Comparison of ENCODE assay signal across 15 mouse cellular contexts in genomic region chr1:46885231-46885630, GRCm38 (mm10). TPM values are rescaled to one million over a fixed set of nuclear protein-coding genes. Genes with fewer than 3 reads are reported as not detected.
DNase-seq lines count a peak whose midpoint lies in the region; ATAC-seq and TF ChIP-seq lines count a peak whose summit lies in the region.
"Had no signal": no experiment of that assay in that cellular context is flagged by ENCODE, and none has a peak within 500 bp of the region (broad histone marks: within the 10 kb centered on the region; RNA-seq: fewer than 3 reads in every experiment).

No protein-coding gene starts in this region.

- no peaks in the 10 kb centered on the region for H3K79me3 ChIP-seq in C2C12 (ENCODE audit: low read depth)

- H3K9ac ChIP-seq in hindbrain, embryonic 16.5 days (ENCODE audit: low read depth, low read length), result no peak overlapping the region
- H3K9ac ChIP-seq in embryonic facial prominence, embryonic 11.5 days (replicated peaks; ENCODE audit: low read length), result no peak overlapping the region
- H3K9ac ChIP-seq in limb, embryonic 12.5 days (replicated peaks), result no peak overlapping the region
- H3K9ac ChIP-seq: midbrain, embryonic 13.5 days had no signal

- H3K4me2 ChIP-seq in hindbrain, embryonic 16.5 days (ENCODE audit: low read length), result no peak overlapping the region
- no peak overlapping the region for H3K4me2 ChIP-seq in embryonic facial prominence, embryonic 11.5 days (ENCODE audit: low read depth, low read length)
- H3K4me2 ChIP-seq in limb, embryonic 12.5 days, result no peak overlapping the region
- H3K4me2 ChIP-seq: midbrain, embryonic 13.5 days had no signal

- TF ChIP-seq POLR2A in cerebellum, adult 2 months (IDR thresholded peaks at IDR 0.05; ENCODE audit: borderline replicate concordance, insufficient read depth, low read length), result no peak

- H3K4me1 ChIP-seq in hindbrain, embryonic 10.5 days (replicated peaks), result peaks cover 18% of the 10 kb centered on the region; the same call in 1 of the 2 replicates
- no peaks in the 10 kb centered on the region for H3K4me1 ChIP-seq in hindbrain, embryonic 16.5 days (ENCODE audit: control insufficient read depth, insufficient read depth, low read depth, low read length)
- no peaks in the 10 kb centered on the region; the same call in 1 of the 2 replicates for H3K4me1 ChIP-seq in embryonic facial prominence, embryonic 11.5 days (ENCODE audit: control insufficient read depth, insufficient read depth, low read length)
- peaks cover 34% of the 10 kb centered on the region for H3K4me1 ChIP-seq in limb, embryonic 12.5 days (replicated peaks)
- no peaks in the 10 kb centered on the region for H3K4me1 ChIP-seq in cerebellum, adult 2 months (ENCODE audit: control insufficient read depth, insufficient read depth, low read length)

- H3K79me2 ChIP-seq in C2C12 (ENCODE audit: control insufficient read depth, insufficient read depth), result no peaks in the 10 kb centered on the region

- H3K27ac ChIP-seq in hindbrain, embryonic 10.5 days, result no peak overlapping the region
- H3K27ac ChIP-seq in hindbrain, embryonic 16.5 days (ENCODE audit: low read depth, low read length), result no peak overlapping the region
- no peak overlapping the region for H3K27ac ChIP-seq in embryonic facial prominence, embryonic 11.5 days (replicated peaks; ENCODE audit: low read depth, low read length)
- peak overlapping the region; percentile 50; the same call in 1 of the 2 replicates for H3K27ac ChIP-seq in limb, embryonic 12.5 days
- no peak overlapping the region for H3K27ac ChIP-seq in cerebellum, adult 2 months (ENCODE audit: insufficient read depth, low read length)
- H3K27ac ChIP-seq: forebrain, embryonic 10.5 days; midbrain, embryonic 13.5 days had no signal

- TF ChIP-seq CTCF in C2C12 (IDR thresholded peaks at IDR 0.05; ENCODE audit: control insufficient read depth, insufficient read depth, insufficient read length), result no peak
- no peak for TF ChIP-seq CTCF in cerebellum, adult 2 months (IDR thresholded peaks at IDR 0.05; ENCODE audit: borderline replicate concordance, insufficient read depth, low read depth, low read length)

- 16% methylated on average over 3 of the region's 3 CpGs for WGBS in hindbrain, embryonic 10.5 days
- WGBS in hindbrain, embryonic 16.5 days, result 27% methylated on average over 3 of the region's 3 CpGs
- WGBS in embryonic facial prominence, embryonic 11.5 days, result 5% methylated on average over 3 of the region's 3 CpGs
- WGBS in limb, embryonic 12.5 days, result 3% methylated on average over 3 of the region's 3 CpGs
- WGBS in cerebellum, adult 2 months, result 20% methylated on average over 3 of the region's 3 CpGs

- H3K36me3 ChIP-seq in hindbrain, embryonic 10.5 days, result no peaks in the 10 kb centered on the region
- no peaks in the 10 kb centered on the region for H3K36me3 ChIP-seq in hindbrain, embryonic 16.5 days (ENCODE audit: control insufficient read depth, insufficient read depth, low read length)
- no peaks in the 10 kb centered on the region for H3K36me3 ChIP-seq in C2C12 (ENCODE audit: control insufficient read depth, insufficient read depth)
- H3K36me3 ChIP-seq in embryonic facial prominence, embryonic 11.5 days (replicated peaks; ENCODE audit: control insufficient read depth, insufficient read depth, low read depth, low read length), result no peaks in the 10 kb centered on the region
- no peaks in the 10 kb centered on the region for H3K36me3 ChIP-seq in limb, embryonic 12.5 days
- H3K36me3 ChIP-seq: forebrain, embryonic 10.5 days; midbrain, embryonic 13.5 days had no signal

- no peaks in the 10 kb centered on the region for H3K9me3 ChIP-seq in hindbrain, embryonic 10.5 days
- no peaks in the 10 kb centered on the region for H3K9me3 ChIP-seq in hindbrain, embryonic 16.5 days (ENCODE audit: control insufficient read depth, low read length)
- no peaks in the 10 kb centered on the region for H3K9me3 ChIP-seq in embryonic facial prominence, embryonic 11.5 days (replicated peaks; ENCODE audit: control insufficient read depth, low read length)
- H3K9me3 ChIP-seq in limb, embryonic 12.5 days, result no peaks in the 10 kb centered on the region
- H3K9me3 ChIP-seq: forebrain, embryonic 10.5 days; midbrain, embryonic 13.5 days had no signal

- no peaks in the 10 kb centered on the region for H3K27me3 ChIP-seq in hindbrain, embryonic 10.5 days (ENCODE audit: insufficient read depth, poor library complexity, severe bottlenecking)
- no peaks in the 10 kb centered on the region for H3K27me3 ChIP-seq in hindbrain, embryonic 16.5 days (replicated peaks; ENCODE audit: control insufficient read depth, insufficient read depth, low read length)
- H3K27me3 ChIP-seq in C2C12 (ENCODE audit: control insufficient read depth, insufficient read depth, insufficient read length), result no peaks in the 10 kb centered on the region
- no peaks in the 10 kb centered on the region for H3K27me3 ChIP-seq in embryonic facial prominence, embryonic 11.5 days (ENCODE audit: control insufficient read depth, insufficient read depth, low read length)
- no peaks in the 10 kb centered on the region for H3K27me3 ChIP-seq in limb, embryonic 12.5 days
- no peaks in the 10 kb centered on the region for H3K27me3 ChIP-seq in cerebellum, adult 2 months (ENCODE audit: control insufficient read depth, insufficient read depth, low read length)
- H3K27me3 ChIP-seq: midbrain, embryonic 13.5 days had no signal

- no peak overlapping the region for H3K4me3 ChIP-seq in hindbrain, embryonic 10.5 days
- H3K4me3 ChIP-seq in hindbrain, embryonic 16.5 days (ENCODE audit: low read length), result no peak overlapping the region
- no peak overlapping the region for H3K4me3 ChIP-seq in C2C12 (ENCODE audit: insufficient read depth, poor library complexity, severe bottlenecking)
- H3K4me3 ChIP-seq in embryonic facial prominence, embryonic 11.5 days (ENCODE audit: low read depth, low read length), result no peak overlapping the region
- no peak overlapping the region for H3K4me3 ChIP-seq in limb, embryonic 12.5 days (replicated peaks)
- no peak overlapping the region for H3K4me3 ChIP-seq in cerebellum, adult 2 months (replicated peaks; ENCODE audit: insufficient read depth, low read depth, low read length)
- H3K4me3 ChIP-seq: forebrain, embryonic 10.5 days; midbrain, embryonic 13.5 days had no signal

- no peak for ATAC-seq in hindbrain, embryonic 16.5 days
- ATAC-seq in embryonic facial prominence, embryonic 11.5 days (replicated peaks; ENCODE audit: insufficient number of reproducible peaks, low FRiP score, low TSS enrichment, low read depth), result no peak
- ATAC-seq in limb, embryonic 12.5 days (ENCODE audit: insufficient number of reproducible peaks, insufficient read depth, low FRiP score, low TSS enrichment, low read depth), result no peak
- no peak for ATAC-seq in megakaryocyte, adult 5-6 weeks (ENCODE audit: poor library complexity, severe bottlenecking)
- ATAC-seq: midbrain, embryonic 13.5 days had no signal

- no peak overlapping the region for H3ac ChIP-seq in C2C12 (ENCODE audit: control insufficient read depth, insufficient read length, low read depth)

- DNase-seq in hindbrain, embryonic 10.5 days (ENCODE audit: low spot score), result peak; percentile 12
- DNase-seq in embryonic facial prominence, embryonic 11.5 days (ENCODE audit: low spot score), result peak; percentile 42
- DNase-seq in cerebellum, adult 2 months, result no peak
- DNase-seq in urinary bladder, adult 2 months (ENCODE audit: low spot score), result no peak
- DNase-seq: adrenal gland, postnatal 25 days; cerebellum, adult 8-10 months; heart, adult 11 months; layer of hippocampus, adult 9-11 months; thymus, postnatal 25 days had no signal

TF ChIP-seq in C2C12, 6 proteins besides CTCF, POLR2A, EP300 and RAD21:
- TF ChIP-seq MYOD1 (IDR thresholded peaks at IDR 0.05; ENCODE audit: control insufficient read depth, insufficient read length, low read depth) (peak; percentile 13), MAX (IDR thresholded peaks at IDR 0.05) (no peak)

RNA-seq across cellular contexts. Expression of gene Slc39a10, which starts 7.4 kb away (rescaled TPM):
- 44.6 and 63.8 TPM in 2 replicates for polyA plus RNA-seq in hindbrain, embryonic 10.5 days (2016; fragmentation: Nextera tagmentation; extraction: Ambion mirVana)
- polyA plus RNA-seq in hindbrain, embryonic 16.5 days (2015; fragmentation: Nextera tagmentation; extraction: Ambion mirVana), result 49.2 and 56.9 TPM in 2 replicates
- polyA plus RNA-seq in C2C12 (2012; fragmentation: generic; extraction: Trizol), result 6.6 TPM
- 83.6 and 96.2 TPM in 2 replicates for polyA plus RNA-seq in embryonic facial prominence, embryonic 11.5 days (2014; fragmentation: Nextera tagmentation; extraction: Ambion mirVana)
- 58.5 and 59.6 TPM in 2 replicates for polyA plus RNA-seq in limb, embryonic 12.5 days (2016; fragmentation: Nextera tagmentation; extraction: Ambion mirVana)
- 32.6 and 34.3 TPM in 2 replicates for polyA plus RNA-seq in cerebellum, adult 2 months (2012; rRNA removed)
- 17.0 and 17.8 TPM in 2 replicates for total RNA-seq in megakaryocyte, adult 5-6 weeks (2015)
- total RNA-seq in megakaryocyte, adult 5-6 weeks (2017), result 15.8 and 16.3 TPM in 2 replicates
- polyA plus RNA-seq in urinary bladder, adult 2 months (2012; rRNA removed), result 16.0 and 17.1 TPM in 2 replicates

Comparison
In these comparisons a context has a peak if more than half of its experiments do, and no peak if none do; other contexts are left out.
1. DNase-seq: peak in hindbrain, embryonic 10.5 days (single experiment) and embryonic facial prominence, embryonic 11.5 days (single experiment); none in cerebellum, adult 2 months (0 of 2) and urinary bladder, adult 2 months (single experiment).